Mouse (Mus musculus): ENCODE measurements around the gene Ier2.

- TF ChIP-seq CTCF (IDR thresholded peaks at IDR 0.05; ENCODE audit: extremely low read depth, insufficient read depth, insufficient read length, insufficient replicate concordance), result no peak
- TF ChIP-seq POLR2A (IDR thresholded peaks at IDR 0.05; ENCODE audit: low read depth, low read length), result no peak
Observed at GRCm38 (mm10) chr8:84641578-84642361, 20.9 kb downstream of the Ier2 start.

Data from spleen, adult 2 months (tissue).